Mouse (Mus musculus) spleen, adult 18-20 months (tissue): Measurements from ENCODE around the gene Rb1.

Experiments used
- DNase-seq, 2 experiments: peaks; one replicate each; pipeline ENCODE4 v3.0.0; 2022; ENCODE audit warnings: mixed read lengths in 2 of 2

Rb1 gene

DNA sequence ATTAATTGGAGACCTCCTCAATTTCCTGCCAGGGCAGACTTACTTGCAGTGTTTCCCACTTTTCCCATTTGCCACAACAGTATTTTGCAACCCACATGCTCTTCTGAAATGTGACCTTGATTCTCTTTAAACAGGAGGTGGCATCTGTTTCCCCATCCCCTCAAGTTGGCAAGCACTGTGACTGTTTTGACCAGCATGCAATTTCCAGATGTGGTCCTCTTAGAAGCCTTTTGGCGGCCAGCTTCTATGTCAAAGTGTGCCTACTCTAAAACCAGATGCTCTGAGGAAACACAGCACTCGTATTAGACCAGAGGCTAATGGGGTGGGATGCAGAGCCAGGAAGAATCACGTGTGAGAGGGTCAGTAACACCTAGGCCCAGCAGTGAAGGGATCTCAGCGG, 67.4 kb downstream of the Rb1 start:
- DNase-seq = no peak

DNA sequence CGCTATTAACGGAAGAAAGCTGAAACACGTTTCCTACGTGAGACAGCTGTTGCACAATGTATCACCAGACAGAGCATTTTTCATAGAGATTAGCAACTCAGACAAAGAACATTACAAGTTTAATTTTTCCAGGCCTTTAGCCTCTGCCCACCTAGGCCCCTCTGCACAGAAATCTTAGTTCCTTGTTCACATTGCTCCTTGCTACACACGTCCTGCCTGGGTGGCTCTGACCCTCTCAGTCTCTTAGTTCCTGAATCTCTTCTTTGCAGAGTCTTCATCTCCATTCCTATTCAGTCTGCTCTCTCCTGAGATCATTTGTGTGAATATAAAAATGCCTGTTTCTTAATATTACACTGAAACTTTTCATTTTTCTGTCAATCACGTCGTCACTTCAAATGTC, 68.3 kb downstream of the Rb1 start:
- no peak for DNase-seq

DNA sequence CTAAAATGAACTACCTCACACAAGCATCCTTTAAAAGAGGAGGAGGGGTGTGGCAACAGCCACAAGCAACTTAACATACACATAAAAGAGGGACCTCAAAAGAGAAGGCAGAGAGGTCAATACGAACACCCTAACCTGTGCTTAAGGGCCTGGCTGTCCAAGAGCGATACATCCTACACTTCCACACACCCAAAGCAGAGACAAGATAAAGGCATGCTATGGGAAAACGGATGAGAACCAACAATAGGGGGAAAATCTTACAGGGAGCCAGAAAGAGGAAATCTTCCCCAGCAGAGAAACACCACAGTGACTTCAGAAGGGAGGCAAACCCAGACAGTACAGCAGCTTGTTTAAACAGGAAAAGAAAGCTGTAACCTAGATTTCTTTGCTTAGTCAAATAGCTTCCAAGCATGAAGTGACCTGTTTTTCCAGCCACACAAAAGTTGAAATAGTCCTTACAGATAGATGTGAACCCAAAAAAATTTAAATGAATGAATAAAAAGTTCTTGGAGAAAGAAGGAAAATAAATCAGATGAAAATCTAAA, 70.1 kb downstream of the Rb1 start:
- DNase-seq = no peak

DNA sequence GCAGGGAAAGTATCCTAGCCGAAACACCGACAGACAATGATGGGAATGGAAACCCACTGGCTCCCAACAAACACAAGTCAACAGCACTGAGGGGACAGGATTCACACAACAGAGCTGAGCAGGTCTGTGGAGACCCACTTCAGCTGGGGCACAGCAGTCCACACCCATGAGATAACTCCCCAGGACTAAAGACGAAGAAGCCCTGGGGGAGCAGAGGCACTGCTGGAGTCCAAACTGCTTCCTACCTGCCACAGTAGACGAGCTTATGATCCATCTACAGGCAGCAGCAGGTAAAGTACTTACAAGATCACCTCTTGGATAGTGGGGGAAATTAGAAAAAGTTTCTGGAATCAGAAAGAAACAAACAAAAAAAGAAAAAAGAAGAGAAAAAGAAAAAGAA, 71.2 kb downstream of the Rb1 start:
- no peak for DNase-seq

DNA sequence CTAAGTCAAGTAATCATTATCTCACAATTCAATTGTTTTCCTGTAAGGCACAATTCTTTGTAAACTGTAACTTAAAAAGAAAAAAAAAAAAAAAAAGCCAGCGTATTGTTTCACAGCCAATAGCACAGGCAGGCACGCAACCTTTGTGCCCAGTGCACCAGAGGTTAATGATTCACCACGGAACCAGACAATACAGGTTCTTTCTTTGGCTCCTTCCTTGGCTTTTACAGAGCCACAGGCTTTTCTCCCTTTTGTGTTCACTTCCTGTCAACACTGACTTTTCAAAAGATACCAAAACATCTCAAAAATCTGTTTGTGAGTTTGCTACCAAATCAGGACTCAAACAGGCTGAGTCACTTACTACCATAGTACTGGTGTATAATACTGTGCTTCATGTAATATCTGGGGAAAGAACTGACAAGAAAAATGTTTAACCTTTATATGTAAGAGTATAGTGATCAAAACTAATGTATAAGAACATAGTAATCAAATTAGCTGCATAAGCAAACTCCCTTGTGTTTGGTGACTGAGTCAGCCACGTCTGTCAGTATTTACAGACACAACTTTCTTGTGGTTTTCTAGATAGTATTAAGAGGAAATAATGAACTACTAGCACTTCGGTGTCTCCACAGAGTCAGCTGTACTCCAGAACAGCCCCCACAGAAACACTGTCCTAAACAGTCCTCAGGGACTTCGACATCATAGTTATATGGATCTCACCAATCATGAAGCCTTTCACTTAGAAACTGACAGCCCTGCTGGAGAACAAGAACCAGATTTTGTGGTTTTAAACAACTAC, 72.0 kb downstream of the Rb1 start:
- no peak for DNase-seq

DNA sequence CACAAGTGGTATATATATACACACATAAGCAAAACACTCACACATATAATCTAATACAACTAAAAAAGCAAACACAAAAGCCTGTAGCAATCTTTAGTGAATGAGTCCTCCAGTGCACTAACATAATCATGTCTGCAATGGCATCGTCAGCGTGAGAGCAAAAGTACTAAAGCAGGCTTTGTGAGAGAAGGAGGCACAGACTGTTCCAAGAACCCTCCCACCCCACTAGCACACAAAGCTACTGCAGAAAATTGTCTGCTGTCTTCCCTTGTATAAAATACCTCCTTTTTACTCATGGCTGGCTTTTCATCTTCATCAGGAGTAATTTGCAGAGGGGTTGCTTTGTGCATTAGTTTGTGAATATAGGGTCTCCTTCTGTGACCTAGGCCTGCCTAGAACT, 73.3 kb downstream of the Rb1 start:
- DNase-seq = no peak

DNA sequence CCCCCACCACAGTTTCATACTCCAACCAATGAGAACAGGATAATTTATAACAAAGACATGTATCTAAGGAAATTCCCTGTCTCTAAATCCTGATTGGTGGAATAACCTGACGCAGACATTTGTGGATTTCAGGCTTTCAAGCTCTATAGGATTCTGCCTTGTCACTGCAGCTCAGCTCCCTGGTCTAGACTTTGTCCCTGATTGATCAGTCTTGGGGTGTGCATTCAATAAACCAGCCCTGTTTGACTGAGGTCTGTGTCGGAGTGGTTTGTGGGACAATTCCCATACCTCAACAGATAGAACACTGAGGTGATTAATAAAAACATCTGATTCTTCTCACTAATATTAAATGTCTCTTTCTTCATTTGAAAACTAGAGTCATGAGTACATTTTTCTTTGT, 75.6 kb downstream of the Rb1 start:
- no peak for DNase-seq

DNA sequence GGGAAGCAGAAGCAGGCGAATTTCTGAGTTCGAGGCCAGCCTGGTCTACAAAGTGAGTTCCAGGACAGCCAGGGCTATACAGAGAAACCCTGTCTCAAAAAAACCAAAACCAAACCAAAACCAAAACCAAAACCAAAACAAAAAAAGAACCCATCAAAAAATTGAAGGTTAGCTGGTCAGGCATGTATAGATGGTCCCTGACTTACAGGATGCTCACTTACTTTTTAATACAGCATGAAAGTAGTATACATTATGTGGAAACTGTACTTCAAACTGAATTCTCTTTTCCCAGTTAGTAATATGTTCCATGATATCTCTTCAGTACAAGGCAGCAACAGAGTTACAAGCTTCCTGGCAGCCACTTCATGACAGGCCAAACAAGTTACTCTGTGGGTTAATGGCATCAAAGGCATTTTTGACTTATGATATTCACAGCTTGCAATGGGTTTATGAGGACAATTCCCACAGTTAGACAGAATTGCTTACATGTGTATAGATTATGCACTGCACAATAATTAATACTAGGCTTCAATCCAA, 81.5 kb downstream of the Rb1 start:
- no peak for DNase-seq

DNA sequence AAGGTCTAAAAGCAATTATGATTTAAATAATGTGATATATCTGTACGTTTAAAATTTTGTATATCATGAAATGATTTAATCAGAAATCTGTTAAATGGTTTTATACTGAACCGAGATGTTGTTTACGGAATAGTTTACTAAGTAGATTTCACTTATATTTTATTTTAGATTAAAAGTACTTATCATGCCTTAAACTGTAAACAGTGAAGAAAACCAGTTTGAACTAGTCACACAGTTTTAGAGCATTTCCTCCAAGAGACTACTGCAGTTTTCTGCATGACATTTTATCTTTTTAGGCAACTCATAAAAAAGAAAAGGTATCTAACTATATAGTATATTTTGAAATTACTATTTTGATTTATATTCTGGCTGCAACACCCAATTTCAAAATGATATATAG, 85.8 kb downstream of the Rb1 start:
- no peak for DNase-seq

DNA sequence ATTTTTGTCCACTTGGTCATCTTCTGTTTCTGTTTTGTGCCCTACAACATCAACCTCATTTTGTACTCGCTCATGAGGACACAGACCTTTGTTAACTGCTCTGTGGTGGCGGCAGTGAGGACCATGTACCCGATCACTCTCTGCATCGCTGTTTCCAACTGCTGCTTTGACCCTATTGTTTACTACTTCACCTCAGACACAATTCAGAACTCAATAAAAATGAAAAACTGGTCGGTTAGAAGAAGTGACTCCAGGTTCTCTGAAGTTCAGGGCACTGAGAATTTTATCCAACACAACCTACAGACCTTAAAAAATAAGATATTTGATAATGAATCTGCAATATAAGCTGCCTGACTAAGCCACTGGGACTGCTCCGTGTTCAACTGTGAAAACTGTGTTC, 86.3 kb downstream of the Rb1 start:
- no peak for DNase-seq

DNA sequence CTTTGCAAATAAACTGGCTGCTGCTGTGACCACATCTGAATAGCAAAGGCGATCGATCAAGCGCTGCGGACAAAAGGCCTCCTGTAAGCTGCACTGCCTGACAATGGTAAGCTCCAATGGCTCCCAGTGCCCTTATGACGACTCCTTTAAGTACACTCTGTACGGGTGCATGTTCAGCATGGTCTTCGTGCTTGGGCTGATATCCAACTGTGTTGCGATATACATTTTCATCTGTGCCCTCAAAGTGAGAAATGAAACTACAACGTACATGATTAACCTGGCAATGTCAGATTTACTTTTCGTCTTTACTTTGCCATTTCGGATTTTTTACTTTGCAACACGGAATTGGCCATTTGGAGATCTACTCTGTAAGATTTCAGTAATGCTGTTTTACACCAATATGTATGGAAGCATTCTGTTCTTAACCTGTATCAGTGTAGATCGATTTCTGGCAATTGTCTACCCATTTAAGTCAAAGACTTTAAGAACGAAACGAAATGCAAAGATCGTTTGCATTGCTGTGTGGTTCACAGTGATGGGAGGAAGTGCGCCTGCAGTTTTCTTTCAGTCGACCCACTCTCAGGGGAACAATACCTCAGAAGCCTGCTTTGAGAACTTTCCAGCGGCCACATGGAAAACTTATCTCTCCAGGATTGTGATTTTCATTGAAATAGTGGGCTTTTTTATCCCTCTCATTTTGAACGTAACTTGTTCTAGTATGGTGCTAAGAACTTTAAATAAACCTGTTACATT, 86.9 kb downstream of the Rb1 start:
- peak; percentile 21 to 44 for DNase-seq

DNA sequence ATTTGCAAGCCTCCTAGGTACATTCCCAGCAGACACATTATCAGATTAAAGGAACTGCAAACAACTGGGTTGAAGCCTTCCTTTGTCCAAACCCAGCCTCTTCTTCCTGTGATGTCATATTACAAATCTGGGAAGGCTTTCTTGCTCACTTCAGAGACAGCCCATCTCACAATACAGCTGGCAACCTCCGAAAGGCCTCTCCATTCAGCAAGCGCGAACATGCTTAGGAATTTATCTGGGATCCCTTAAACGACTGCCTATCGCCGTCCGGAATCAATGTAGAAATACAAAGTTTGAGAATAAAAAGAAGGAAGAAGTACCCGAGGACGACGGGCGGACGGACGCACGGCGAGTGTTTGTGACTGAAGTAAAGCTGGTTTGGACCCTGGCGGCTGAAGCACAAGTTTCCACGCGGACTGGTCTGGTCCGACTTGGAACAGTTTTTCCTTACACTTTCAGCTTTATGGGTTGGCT, 87.7 kb downstream of the Rb1 start, which contains the start of gene Lpar6:
Gene Lpar6 (plus strand): TSS at position 48 of the 474 bp plus-strand sequence.
- DNase-seq = peak; percentile 8 to 38

DNA sequence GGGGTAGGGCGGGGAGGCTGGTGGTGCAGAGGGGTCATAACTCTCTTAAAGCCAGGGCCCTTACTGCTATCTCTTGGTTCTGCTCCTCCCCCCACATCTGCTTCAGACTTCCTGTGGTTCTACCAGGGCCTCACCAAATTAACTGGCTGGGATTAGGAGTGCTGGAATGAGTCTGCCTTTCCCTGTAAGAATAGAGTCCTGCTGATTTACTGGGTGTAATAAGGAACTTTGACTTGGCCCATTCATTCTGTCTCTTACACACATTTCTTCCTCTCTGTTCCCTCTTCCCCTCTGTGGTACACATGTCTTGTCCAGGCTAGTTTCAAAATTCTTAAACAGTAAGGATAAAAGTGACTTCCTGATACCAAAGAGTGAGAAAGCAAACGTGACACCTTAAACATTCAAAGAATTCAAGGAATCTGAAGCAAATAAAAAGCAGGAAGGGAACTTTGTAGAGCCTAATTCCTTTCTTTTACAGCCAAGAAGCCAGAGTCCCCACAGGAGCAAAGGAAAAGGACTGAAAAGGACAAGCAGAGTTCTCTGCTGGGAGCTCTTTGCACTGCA, 91.1 kb downstream of the Rb1 start:
- DNase-seq = no peak

DNA sequence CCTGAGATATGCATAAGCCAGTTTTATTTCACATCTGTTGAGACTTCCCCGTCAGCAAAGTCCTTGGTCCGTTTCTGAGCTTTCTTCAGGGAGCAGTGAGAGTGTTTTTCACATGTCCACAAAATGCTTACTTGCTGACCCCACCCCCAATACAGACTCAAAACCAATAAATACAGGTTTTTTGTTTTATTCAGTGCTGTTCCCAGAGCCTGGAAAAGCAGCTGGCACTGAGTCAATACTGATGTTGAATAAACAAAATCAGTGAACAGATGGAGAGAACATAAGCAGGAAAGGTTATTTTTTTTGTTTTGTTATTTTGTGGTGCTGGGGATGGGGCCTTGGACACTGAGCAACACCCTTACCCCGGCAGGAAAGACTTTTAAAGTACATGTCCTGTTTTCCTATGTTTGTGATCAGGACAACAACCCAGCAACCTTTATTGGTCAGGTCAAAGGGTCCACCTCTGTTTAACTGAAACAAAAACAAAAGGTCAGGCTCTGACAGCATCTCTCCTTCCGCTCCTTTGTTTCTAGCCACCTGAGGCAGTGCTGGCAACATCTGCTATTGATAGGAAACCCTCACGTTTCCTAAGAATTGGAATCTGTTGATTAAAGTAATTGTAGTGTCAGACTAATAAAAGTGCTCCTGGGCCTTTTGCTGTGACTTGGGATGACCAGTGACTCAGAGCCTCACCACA, 94.2 kb downstream of the Rb1 start:
- DNase-seq = no peak

DNA sequence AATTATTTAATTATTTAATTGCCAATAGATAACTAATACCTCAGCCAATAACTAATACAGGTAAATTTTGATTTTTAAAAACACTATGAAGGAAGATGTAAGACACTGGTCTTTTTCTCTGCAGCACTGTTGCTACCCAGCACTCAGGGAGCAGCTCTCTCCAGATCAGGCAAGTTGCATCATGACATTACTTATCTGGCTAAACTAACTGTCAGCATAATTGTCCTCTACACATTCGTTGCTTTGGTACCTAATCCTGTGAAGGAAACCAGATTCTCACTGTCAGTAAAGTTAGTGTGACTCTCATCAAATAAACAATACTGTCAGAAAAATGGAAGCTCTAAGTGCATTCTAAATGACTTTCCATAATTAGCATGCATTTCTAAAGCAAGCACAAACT, 98.8 kb downstream of the Rb1 start:
- DNase-seq = no peak

DNA sequence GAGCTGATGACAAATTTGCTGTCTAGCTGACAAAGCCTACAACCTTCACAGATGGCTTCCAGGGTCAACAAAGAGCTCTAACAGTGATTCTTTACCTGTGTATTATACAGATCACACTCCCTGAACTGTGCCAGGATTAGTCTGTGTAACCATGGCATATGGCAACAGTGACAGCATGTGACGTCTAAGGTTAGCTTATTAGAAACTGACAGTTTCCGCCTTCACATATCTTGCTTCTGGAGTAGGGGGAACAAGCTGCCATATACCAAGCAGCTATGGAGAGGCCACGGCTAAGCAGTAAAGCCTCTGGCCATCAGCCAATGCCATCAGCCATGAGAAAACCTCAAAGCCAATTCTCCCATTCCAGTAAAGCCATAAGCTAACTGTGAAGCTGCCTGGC, 99.3 kb downstream of the Rb1 start:
- DNase-seq = no peak

DNA sequence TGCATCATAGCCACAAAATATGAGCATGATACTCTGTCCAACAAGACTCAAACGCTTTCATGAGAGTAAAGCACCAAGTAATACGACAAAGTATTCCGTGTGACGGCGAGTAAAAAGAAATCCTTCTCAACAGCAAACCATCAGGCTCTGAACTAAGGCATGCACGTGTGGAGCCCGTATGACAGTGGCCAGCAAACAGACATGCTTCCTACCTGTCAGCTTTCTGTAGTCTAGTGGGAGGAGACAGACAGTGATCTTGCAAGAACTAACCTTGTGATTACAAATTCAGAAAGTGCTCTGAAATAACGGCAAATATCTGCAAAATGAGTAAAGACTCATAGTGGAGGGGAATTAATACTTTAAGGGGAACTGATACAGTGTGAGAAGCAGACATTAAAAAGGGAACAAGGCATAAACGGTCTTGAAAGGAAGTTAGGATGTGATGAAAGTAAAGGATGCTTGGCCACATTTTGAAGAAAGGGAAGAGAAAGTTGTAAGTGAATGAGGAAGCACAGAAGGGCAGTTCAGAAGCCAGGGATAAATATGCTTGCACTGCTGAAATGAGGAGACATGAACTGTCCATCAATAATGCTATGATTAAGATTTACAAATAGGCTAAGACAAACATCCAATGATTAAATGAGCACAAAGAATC, 103.2 kb downstream of the Rb1 start:
- no peak for DNase-seq

DNA sequence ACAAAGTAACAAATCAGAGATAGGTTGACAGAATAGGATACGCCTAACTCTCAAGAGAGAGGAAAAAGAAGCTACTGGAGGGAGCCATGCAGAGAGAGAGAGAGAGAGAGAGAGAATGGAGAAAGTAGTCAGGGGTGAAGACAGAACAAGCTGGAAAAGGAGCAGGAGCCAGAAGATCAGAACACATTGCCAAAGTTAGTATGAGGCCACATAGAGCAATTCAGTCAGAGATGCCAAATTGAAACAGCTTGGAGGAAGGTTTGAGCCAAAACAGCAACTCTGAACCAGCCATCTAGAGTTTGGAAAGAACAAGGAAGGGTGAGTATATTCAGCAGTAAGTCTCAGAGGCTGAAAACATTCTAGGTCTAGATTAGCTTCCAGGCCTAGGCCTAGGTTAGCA, 108.6 kb downstream of the Rb1 start:
- no peak for DNase-seq

DNA sequence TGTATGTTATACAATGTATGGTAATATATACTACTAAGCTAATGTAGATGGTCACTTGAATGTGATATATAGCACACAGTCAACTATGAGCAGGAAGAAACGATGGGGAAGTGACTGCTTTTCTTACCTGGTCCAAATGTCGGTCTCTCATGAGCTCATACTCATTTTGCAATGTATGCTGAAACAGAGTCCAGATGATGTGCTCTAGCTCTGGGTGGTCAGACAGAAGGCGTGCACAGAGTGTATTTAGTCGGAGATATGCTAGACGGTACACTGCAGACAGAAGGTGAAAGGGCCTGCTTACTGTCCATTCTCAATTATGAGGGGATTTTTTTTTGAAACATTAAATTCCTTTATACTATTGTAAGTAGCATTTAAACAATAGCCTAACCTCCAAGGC, 114.1 kb downstream of the Rb1 start:
- no peak for DNase-seq

DNA sequence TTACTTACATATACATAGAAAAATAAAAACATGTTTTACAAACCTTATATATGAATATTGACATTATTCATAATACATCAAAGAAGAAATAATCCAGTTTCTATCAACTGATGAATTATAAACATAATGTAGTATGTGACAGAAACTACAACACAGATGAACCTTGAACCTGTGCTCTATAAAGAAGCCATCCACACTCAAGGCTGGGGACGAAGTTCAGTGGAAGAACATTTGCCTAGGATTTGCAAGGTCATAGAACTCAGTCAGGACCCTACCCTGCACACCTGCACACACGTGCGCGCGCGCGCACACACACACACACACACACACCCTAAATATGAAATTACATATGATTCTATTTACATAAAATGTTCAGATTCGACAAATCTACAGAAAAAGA, 115.4 kb downstream of the Rb1 start:
- no peak for DNase-seq

DNA sequence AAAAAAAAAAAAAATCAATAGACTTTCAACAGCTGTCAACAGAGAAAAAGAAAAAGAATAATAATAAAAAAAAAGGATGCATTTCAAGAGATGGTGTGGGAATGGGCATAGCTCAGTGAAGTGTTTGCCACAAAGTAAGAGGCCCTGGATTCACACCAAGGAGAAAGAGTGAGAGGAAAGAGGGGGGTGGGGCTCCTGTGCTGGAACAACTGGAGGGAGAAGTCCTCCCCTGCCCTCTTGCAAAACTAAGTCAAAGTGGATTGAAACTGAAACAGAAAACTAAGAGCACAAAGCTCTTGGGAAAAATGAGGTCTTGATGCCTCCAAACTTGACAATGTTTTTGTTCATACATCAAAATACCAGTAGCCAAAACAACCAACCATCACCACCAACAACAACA, 116.4 kb downstream of the Rb1 start:
- DNase-seq = no peak

DNA sequence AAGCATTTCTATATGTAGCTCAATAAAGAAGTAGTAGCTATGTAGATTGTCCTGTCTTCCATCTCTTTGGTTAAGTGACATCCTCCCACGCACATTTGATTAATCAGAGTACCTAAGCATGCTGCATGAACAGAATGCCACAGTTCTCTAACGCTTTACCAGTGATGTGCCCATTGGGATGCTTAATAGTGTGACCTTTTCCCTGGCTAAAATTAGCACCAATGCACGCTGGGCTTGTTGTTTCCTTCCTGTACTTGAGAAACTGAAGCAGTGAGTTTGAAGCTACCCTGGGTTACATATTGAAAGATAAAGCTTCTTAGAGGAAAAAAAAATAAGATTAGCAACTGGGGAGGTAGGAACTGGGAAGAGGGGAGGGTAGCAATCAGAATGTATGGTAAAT, 121.6 kb downstream of the Rb1 start:
- no peak for DNase-seq
